Mouse (Mus musculus) lung, adult 18-20 months (tissue): ENCODE measurements around the gene Lyl1.

Source experiments
- DNase-seq, 2 experiments: peaks; one replicate each; pipeline ENCODE4 v3.0.0; 2022; ENCODE audit warnings: mixed read lengths in 2 of 2

The Lyl1 gene

GRCm38 (mm10) chr8:84722850-84723570 is 21.8 kb downstream of the Lyl1 start, which contains the start of gene G430095P16Rik:
Gene G430095P16Rik (plus strand): TSS chr8:84723007.
- DNase-seq, result peak; percentile 93 to 96

GRCm38 (mm10) chr8:84723571-84723900 is 22.3 kb downstream of the Lyl1 start:
- DNase-seq, result no peak

- DNase-seq, result no peak
Observed at GRCm38 (mm10) chr8:84724683-84725082, 23.4 kb downstream of the Lyl1 start.

- DNase-seq, result no peak
Observed at GRCm38 (mm10) chr8:84725246-84725940, 24.1 kb downstream of the Lyl1 start.

- peak; percentile 65 to 78 for DNase-seq
Observed at GRCm38 (mm10) chr8:84725941-84726259, 24.6 kb downstream of the Lyl1 start.

GRCm38 (mm10) chr8:84728474-84728873 is 27.2 kb downstream of the Lyl1 start:
- DNase-seq, result no peak

- DNase-seq, result peak; percentile 45 to 63
Observed at GRCm38 (mm10) chr8:84729921-84730362, 28.7 kb downstream of the Lyl1 start.

GRCm38 (mm10) chr8:84730541-84731370 is 29.5 kb downstream of the Lyl1 start:
- no peak for DNase-seq

- no peak for DNase-seq
Observed at GRCm38 (mm10) chr8:84731371-84732177, 30.3 kb downstream of the Lyl1 start.

- DNase-seq, result no peak
Observed at GRCm38 (mm10) chr8:84732545-84732944, 31.3 kb downstream of the Lyl1 start.

- peak; percentile 61 to 69 for DNase-seq
Observed at GRCm38 (mm10) chr8:84732996-84733395, 31.7 kb downstream of the Lyl1 start.

- DNase-seq, result no peak
Observed at GRCm38 (mm10) chr8:84733959-84734358, 32.7 kb downstream of the Lyl1 start.

- no peak for DNase-seq
Observed at GRCm38 (mm10) chr8:84734680-84735079, 33.4 kb downstream of the Lyl1 start.

- DNase-seq, result no peak
Observed at GRCm38 (mm10) chr8:84735597-84735996, 34.3 kb downstream of the Lyl1 start.

- no peak for DNase-seq
Observed at GRCm38 (mm10) chr8:84736521-84736920, 35.3 kb downstream of the Lyl1 start.

- peak; percentile 79 to 85 for DNase-seq
Observed at GRCm38 (mm10) chr8:84737608-84738007, 36.4 kb downstream of the Lyl1 start.

- DNase-seq, result no peak
Observed at GRCm38 (mm10) chr8:84738266-84738665, 37.0 kb downstream of the Lyl1 start.

GRCm38 (mm10) chr8:84738715-84739400 is 37.6 kb downstream of the Lyl1 start:
- no peak for DNase-seq

- DNase-seq, result no peak
Observed at GRCm38 (mm10) chr8:84739401-84739742, 38.1 kb downstream of the Lyl1 start.

GRCm38 (mm10) chr8:84740895-84741843 is 39.9 kb downstream of the Lyl1 start:
- DNase-seq, result no peak
